Mouse (Mus musculus) layer of hippocampus, adult 2 months (tissue): ENCODE data around the gene Bbs10. TPM values are rescaled to one million over a fixed set of nuclear protein-coding genes. Genes with fewer than 3 reads are reported as not detected.

Experiments used
- DNase-seq, 2 experiments: peaks; one replicate each; pipeline ENCODE4 v3.0.0; 2022; ENCODE audit warnings: low spot score in 2 of 2
- H3K27ac ChIP-seq: fragments of 200-600 bp; 2 replicates; pipeline ENCODE4 v1.8.1; 2022
- H3K4me3 ChIP-seq: fragments of 200-600 bp; 2 replicates; pipeline ENCODE4 v1.8.1; 2022; ENCODE audit warnings: mild to moderate bottlenecking
- CTCF ChIP-seq: fragments of 200-600 bp; conservative IDR thresholded peaks from 2 replicates; pipeline ENCODE4 v1.8.1; 2022; ENCODE audit warnings: antibody characterized with exemption, mild to moderate bottlenecking, moderate library complexity
- total RNA-seq, 2 experiments: library from RNA; stranded (reverse); gene quantifications; 2 replicates each; pipeline ENCODE4 v1.2.3; 2021

Gene Bbs10
- total RNA-seq, 2 experiments from 2014 or later, result 5.5 TPM

DNA sequence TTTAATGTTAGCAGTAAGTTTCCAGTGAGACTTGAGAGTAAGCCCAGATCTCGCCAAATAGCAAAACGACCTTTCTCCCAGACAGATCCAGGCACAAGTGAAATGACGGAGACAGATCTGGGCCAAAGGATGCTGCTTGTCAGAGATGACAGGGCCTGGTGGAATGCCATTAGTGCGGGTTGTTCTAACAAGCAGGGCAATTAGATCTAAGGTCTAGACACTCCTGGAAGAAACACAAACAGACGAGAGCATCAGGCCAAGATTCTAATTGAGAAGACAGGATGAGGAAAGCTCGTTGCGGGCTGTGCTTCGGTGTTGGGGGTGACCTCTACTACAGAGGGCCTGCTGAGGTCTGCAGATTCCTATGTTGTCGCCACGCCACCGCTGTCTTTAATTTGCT lies 40.8 kb downstream of the Bbs10 start:
- H3K4me3 ChIP-seq, result no peak overlapping the region

GRCm38 (mm10) chr10:111341761-111342160 lies 43.3 kb downstream of the Bbs10 start:
- no peak for DNase-seq
- Histone ChIP-seq H3K4me3 (no peak overlapping the region), H3K27ac (no peak overlapping the region)
- TF ChIP-seq CTCF, result no peak

More for the DNA sequence above, 40.8 kb downstream of the Bbs10 start:
- no peak for DNase-seq
- no peak overlapping the region for H3K27ac ChIP-seq
- TF ChIP-seq CTCF, result no peak

DNA sequence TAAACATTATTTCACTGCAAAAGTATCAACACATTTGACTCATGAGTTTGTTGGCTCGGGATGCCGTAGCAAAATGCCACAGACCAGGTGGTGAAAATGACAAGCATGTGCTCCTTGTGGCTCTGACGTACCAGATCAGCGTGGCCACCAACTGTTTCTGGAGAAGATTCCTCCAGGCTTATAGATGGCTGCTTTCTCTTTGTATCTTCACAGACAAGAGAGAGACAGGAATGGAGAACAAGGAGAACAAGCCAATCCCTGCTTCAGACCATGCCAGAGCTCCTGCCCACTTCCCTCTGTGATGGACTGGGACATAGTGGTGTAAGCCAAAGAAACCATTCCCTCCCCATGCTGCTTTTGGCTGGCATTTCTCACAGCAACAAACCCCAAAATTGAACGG lies 45.1 kb downstream of the Bbs10 start:
- no peak for DNase-seq
- TF ChIP-seq CTCF, result no peak
- Histone ChIP-seq H3K4me3 (no peak overlapping the region), H3K27ac (no peak overlapping the region; the same call in 1 of the 2 replicates)

DNA sequence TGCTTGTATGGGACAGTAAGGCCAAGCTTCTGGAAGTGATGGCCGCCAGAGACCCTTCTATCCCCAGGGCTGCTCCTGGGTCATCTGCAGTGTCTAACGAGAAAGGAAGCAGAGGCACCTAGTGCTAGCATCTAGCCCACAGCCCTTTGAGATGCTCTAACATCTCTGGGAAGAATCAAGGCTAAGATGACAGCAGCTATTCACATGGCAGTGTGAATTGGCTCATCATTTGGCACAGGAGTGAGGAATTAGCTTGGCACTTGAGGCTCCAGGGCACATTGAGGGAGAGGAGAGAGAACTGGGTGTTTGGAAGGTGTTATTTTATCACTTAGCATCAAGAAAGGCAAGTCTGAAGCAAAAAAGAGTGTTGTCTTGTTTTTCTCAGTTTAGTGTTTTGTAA lies 49.8 kb downstream of the Bbs10 start:
- H3K4me3 ChIP-seq, result no peak overlapping the region
- no peak for DNase-seq
- no peak for TF ChIP-seq CTCF
- H3K27ac ChIP-seq, result no peak overlapping the region

Other genes with a start within 250 kb of the Bbs10 start
- gene Osbpl8, start 133.9 kb upstream of the Bbs10 start, total RNA-seq, result 10 to 100 TPM; 60.8 to 60.9 TPM
- 100 to 1,000 TPM; 157 to 162 TPM for gene Nap1l1, start 174.5 kb downstream of the Bbs10 start, total RNA-seq
- 10 to 100 TPM; 16.7 to 18.3 TPM for gene Phlda1, start 207.6 kb downstream of the Bbs10 start, total RNA-seq